Mouse (Mus musculus): ENCODE measurements around the gene Pgghg.

DNA sequence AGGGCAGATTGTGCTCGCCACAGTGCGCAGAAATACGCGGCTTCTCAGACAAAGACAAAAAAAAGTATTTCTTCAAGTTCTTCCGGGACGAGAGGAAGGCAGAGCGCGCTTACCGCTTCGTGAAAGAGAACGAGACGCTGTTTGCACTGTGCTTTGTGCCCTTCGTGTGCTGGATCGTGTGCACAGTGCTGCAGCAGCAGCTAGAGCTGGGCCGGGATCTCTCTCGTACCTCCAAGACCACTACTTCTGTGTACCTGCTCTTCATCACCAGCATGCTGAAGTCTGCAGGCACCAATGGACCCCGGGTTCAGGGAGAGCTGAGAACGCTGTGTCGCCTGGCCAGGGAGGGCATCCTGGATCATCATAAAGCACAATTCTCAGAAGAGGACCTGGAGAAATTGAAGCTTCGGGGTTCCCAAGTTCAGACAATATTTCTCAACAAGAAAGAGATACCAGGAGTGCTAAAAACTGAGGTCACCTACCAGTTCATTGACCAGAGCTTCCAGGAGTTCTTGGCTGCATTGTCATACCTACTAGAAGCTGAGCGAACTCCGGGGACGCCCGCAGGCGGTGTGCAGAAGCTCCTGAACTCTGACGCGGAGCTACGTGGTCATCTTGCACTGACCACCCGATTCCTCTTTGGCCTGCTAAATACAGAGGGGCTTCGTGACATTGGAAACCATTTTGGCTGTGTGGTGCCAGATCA lies 18.0 kb upstream of the Pgghg start:
- TF ChIP-seq MAX (IDR thresholded peaks at IDR 0.05; ENCODE audit: low read depth) = no peak
- TF ChIP-seq POLR2A (IDR thresholded peaks at IDR 0.05; ENCODE audit: insufficient read length, low read depth) = no peak
- no peak for TF ChIP-seq REST (IDR thresholded peaks at IDR 0.05; ENCODE audit: insufficient read depth, insufficient read length)
